Mouse (Mus musculus) layer of hippocampus, postnatal 10 days (tissue): ENCODE measurements around the gene Slc17a8. TPM values are rescaled to one million over a fixed set of nuclear protein-coding genes. Genes with fewer than 3 reads are reported as not detected.
"Not testable (repeated sequence)": the region's sequence is repeated elsewhere in the genome, so short reads cannot be mapped to it uniquely, and the experiment has no call there.

Experiments
- DNase-seq, 2 experiments: peaks; one replicate each; pipeline ENCODE4 v3.0.0; 2021; ENCODE audit warnings: low spot score in 2 of 2
- long read RNA-seq: library from polyadenylated mRNA; stranded (forward); transcript quantifications from one replicate; pipeline ENCODE4 v2.0.0, GENCODE M21; 2023
- total RNA-seq, 2 experiments: library from RNA; stranded (reverse); gene quantifications; 2 replicates each; pipeline ENCODE4 v1.2.3; 2021

Gene Slc17a8
- total RNA-seq, result 1 to 10 TPM; 2.9 to 3.1 TPM
- long read RNA-seq, result 0 reads

GRCm38 (mm10) chr10:89621129-89621528, at the start of gene Slc17a8:
Slc17a8 (minus strand) TSS chr10:89621253.
- no peak for DNase-seq

DNA sequence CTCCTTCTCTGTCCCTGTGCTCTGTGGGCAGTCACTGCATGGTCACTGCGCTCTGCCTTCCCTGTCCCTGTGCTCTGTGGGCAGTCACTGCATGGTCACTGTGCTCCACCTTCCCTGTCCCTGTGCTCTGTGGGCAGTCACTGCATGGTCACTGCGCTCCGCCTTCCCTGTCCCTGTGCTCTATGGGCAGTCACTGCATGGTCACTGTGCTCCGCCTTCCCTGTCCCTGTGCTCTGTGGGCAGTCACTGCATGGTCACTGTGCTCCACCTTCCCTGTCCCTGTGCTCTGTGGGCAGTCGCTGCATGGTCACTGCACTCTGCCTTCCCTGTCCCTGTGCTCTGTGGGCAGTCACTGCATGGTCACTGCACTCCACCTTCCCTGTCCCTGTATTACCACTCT, 49.3 kb upstream of the Slc17a8 start:
- not testable (repeated sequence) for DNase-seq

DNA sequence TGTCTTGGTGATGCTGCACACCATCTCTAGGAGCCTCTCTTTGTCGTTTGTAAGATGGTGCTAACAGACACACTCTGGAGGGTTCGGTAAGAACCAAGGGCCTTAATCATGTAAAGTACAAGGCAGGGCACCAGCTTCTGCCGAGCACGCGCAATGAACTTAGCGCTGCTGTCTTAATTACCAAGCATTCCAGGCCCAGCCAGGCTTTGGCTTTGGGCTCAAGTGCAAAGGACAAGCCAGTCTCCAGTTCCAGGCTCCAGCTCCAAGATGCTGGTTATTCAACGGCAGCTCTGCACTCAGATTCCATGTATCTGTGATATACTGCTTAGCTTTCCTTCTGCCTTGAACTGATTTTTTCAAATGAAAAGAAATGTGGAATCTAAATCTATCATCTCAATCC, 46.5 kb upstream of the Slc17a8 start:
- no peak for DNase-seq

DNA sequence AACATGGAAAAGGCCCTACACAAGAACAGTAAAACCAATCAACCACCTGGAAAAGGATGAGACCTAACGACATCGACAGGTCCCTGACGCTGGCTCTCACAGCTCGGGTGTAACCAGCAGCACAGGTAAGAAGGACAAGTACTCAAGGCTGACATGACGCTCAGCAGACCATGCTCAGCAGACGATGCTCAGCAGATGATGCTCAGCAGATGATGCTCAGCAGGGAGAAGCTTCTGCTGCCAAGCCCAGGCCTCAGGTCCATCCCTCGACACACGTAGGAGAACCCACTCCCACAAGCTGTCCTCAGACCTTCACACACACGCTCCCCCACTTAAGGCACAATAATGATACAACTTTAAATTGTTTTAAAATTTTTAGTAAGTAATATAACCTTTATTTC, 44.6 kb upstream of the Slc17a8 start:
- DNase-seq, result no peak

GRCm38 (mm10) chr10:89664977-89665645, 44.1 kb upstream of the Slc17a8 start:
- DNase-seq, result no peak

GRCm38 (mm10) chr10:89656366-89656765, 35.3 kb upstream of the Slc17a8 start:
- peak; percentile 25 to 39 for DNase-seq

GRCm38 (mm10) chr10:89652912-89653311, 31.9 kb upstream of the Slc17a8 start:
- no peak for DNase-seq

DNA sequence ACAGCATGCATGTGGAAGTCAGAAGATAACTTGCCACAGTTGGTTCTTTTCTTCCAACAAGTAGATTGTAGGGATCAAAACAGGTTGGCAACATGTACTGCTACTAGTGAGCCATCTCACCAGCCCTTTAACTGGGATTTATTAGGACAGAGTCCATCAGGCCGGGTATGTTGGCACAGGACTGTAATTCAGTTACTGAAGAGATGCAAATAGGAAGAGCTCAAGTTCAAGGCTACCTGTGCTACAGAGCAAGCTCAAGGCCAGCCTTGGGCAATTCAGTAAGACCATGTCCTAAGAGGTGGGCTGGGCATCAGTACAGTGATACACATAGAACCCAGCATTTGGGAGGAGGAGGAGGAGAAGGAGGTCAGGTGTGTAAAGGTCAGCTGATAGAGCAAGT, 30.6 kb upstream of the Slc17a8 start:
- no peak for DNase-seq

GRCm38 (mm10) chr10:89646918-89647317, 25.9 kb upstream of the Slc17a8 start:
- DNase-seq, result no peak

DNA sequence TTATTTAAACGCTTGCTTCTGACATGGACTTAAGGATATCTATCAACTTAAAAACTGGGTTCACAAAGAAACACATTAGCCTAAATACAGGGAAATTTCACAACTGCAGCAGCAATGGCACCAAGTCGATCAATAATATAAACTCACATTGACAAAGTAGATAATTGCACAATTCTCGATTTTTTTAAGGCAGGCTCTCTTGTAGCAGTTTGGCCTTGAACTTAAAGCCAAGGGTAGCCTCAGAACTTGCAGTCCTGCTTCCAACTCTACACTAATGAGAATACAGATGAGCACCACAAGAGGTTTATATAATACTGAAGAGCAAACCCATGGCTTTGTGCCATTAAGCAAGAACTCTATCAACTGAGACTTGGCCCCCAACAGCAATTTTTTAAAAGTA, 15.9 kb upstream of the Slc17a8 start:
- no peak for DNase-seq

DNA sequence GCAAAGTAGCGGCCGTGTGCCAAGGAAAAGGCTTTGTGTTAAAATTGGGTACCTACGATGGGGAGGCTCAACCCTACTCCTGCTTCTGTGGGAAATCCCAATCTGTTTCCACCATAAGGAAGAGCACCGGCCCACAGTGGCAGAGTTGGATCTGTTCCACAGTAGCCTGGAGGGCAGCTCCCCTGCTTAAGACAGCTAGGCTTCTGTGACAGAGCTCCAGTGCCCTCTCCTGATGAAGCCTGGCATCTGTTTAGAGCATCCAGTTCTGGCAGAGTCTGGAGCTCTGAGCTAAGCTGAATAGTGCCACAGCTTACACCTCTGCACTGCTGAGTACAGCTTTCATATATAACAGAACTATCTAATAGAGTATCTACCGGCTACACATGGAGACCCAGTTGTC, 14.0 kb upstream of the Slc17a8 start:
- DNase-seq, result peak; percentile 29 to 55

GRCm38 (mm10) chr10:89633736-89634426, 12.8 kb upstream of the Slc17a8 start:
- DNase-seq, result no peak

DNA sequence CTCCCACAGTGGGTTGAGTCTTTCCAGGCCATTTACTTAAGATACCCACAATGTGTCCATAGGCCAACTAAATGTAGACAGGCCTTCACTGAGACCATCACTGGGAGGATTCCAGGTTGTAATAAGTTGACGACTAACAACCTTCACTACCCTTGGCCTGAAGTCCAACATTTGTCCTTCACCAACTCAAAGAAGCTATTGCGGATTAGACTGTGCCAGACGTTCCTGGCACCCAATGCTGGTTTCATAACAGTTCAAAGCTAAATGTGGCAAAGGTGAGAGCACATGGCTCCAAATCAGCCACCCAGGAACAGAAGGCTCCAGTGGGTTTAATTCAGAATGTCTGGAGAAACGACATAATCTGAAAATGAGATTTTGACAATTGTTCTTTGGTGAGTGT, 12.1 kb upstream of the Slc17a8 start:
- no peak for DNase-seq

DNA sequence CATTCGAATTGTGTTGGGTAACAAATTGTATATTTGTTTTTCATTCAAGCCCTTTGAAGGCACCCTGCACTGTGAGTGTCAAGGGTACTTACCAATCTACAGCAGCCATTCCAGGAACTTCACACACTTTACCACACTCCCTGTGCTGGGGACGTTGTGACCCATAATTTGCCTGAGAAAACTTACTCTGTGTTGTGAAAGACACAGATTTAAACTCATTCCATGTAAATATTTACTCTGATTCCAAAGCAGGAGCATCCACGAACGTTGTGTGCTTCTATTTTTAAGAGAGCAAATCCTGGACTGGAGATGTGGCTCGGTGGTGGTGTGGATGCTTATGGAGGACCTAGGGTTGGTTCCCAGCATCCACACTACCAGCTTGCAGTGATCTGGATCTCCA, 10.8 kb upstream of the Slc17a8 start:
- DNase-seq, result no peak

DNA sequence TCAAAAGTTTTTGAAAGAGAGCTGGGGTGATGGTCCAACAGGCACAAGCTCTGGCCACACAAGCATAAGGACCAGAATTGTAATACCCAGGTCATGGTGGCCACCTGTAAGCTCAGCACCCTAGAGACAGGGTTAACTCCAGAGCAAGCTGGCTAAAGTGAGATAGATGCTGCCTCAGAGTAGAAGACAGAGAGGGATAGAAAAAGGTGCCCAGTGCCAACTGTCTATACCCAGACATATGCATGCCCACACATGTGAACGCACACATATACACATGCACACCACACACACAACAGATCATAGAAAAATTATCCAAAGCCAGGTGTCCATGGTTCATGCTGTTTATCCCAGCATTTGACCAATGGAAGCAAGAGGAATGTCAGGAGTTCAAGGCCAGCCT, 9.5 kb upstream of the Slc17a8 start:
- no peak for DNase-seq

GRCm38 (mm10) chr10:89630052-89630451, 9.0 kb upstream of the Slc17a8 start:
- peak; percentile 30 to 59 for DNase-seq

DNA sequence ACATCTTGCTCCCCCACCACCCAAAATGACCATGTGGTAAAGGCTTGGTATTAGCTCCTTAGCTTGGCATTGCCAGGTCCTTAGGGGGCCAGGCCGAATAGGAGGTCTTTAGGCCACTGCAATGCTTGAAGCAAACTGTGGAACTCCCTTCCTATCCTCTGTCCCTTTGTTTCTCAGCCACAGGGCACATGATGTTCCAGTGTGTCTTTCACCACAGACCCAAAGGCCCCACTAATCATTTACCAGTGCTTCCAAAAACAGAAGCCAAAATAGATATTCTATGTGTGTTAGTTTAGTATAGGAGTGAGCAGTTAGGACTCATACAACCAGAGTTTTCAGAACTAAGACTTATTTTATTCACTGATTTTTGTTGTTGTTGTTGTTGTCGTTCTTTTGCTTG, 5.7 kb upstream of the Slc17a8 start:
- DNase-seq, result no peak

DNA sequence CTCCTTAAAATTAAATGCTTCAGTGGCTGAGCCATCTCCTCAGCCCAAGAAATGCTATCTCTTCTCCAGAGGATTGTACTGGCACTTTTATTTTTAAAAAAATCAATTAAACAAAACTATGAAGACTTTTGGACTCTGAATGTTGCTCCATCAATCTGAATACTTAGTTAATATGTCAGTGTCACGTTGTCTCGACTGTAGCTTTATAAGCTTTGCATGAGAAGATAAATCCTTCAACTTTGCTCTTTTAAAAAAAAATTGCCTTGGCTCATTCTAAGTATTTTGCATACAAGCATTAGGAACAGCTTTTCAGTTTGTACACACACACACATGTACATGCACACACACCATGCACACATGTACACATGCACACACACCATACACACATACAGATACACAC, 3.1 kb upstream of the Slc17a8 start:
- no peak for DNase-seq

DNA sequence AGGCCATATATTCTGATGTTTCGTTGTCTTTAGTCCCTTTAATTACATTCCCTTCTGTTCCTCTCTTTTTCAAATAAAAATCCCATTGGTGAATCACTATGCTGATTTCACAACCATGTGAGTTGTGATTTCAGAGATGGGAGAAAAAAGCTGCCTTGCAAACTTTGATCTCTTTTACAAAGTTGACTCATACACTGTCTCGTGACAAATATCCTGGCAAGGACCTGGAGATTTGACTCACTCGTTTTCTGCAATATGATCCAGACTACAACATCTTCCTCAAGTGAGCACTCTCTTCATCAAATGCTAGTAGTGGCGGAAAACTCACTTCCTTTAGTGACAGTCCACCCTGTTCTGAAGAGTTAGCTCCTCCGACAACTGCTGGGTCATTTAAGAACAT, 21.7 kb downstream of the Slc17a8 start:
- DNase-seq, result no peak

GRCm38 (mm10) chr10:89597275-89597674, 23.8 kb downstream of the Slc17a8 start:
- no peak for DNase-seq

GRCm38 (mm10) chr10:89595935-89596334, 25.1 kb downstream of the Slc17a8 start:
- no peak for DNase-seq

GRCm38 (mm10) chr10:89595514-89595913, 25.5 kb downstream of the Slc17a8 start:
- no peak for DNase-seq

- DNase-seq, result no peak
These were observed 26.7 kb downstream of the Slc17a8 start for GRCm38 (mm10) chr10:89594309-89594708.
